8 mouse cellular contexts compared by ENCODE assay signal in genomic region chr14:7819446-7819845, GRCm38 (mm10). TPM values are rescaled to one million over a fixed set of nuclear protein-coding genes. Genes with fewer than 3 reads are reported as not detected.
DNase-seq lines count a peak whose midpoint lies in the region; ATAC-seq lines count a peak whose summit lies in the region.

No protein-coding gene starts in this region.

- no peaks in the 10 kb centered on the region for H3K9me3 ChIP-seq in midbrain, embryonic 15.5 days

- no peak for ATAC-seq in midbrain, embryonic 15.5 days (replicated peaks)
- ATAC-seq in erythroid progenitor cell, adult 5-6 weeks (replicated peaks; ENCODE audit: low FRiP score, poor library complexity, severe bottlenecking) = no peak

- peaks cover 31% of the 10 kb centered on the region for H3K4me1 ChIP-seq in midbrain, embryonic 15.5 days

- no peaks in the 10 kb centered on the region for H3K27me3 ChIP-seq in midbrain, embryonic 15.5 days (replicated peaks)

- WGBS in midbrain, embryonic 15.5 days = 83% methylated on average over 5 of the region's 5 CpGs

- DNase-seq in lung, adult 18-20 months = peak; percentile 20 to 63
- no peak for DNase-seq in lung, postnatal 14 days
- DNase-seq in heart, adult 9 months (ENCODE audit: low spot score in 2 of 2) = peak; percentile 59 to 75
- peak; percentile 53 for DNase-seq in kidney, postnatal 10 days
- no peak for DNase-seq in natural killer cell, adult 2 months (ENCODE audit: low spot score in 2 of 2)
- no peak for DNase-seq in cerebellum, adult 11 months

- peak overlapping the region; percentile 89 for H3K4me3 ChIP-seq in midbrain, embryonic 15.5 days

- no peaks in the 10 kb centered on the region for H3K36me3 ChIP-seq in midbrain, embryonic 15.5 days (replicated peaks)

- peak overlapping the region; percentile 90; the same call in 1 of the 2 replicates for H3K9ac ChIP-seq in midbrain, embryonic 15.5 days

- H3K27ac ChIP-seq in midbrain, embryonic 15.5 days = no peak overlapping the region

- peak overlapping the region; percentile 92 for H3K4me2 ChIP-seq in midbrain, embryonic 15.5 days

RNA-seq across cellular contexts. Expression of gene Flnb, which starts 1.7 kb away (rescaled TPM):
- 12.0 and 12.6 TPM in 2 replicates for polyA plus RNA-seq in midbrain, embryonic 15.5 days (2015; fragmentation: Nextera tagmentation; extraction: Ambion mirVana)
- total RNA-seq in erythroid progenitor cell, adult 5-6 weeks (2015; ENCODE audit: low replicate concordance) = 1.4 and 1.7 TPM in 2 replicates
- total RNA-seq in erythroid progenitor cell, adult 5-6 weeks (2017; ENCODE audit: low replicate concordance) = 0.64 and 1.2 TPM in 2 replicates

RNA-seq across cellular contexts. Expression of gene Gm26661, which starts 28.1 kb away (rescaled TPM):
- polyA plus RNA-seq in midbrain, embryonic 15.5 days (2015; fragmentation: Nextera tagmentation; extraction: Ambion mirVana) = not detected in 2 replicates
- total RNA-seq in erythroid progenitor cell, adult 5-6 weeks (2015; ENCODE audit: low replicate concordance) = not detected in 2 replicates
- not detected in 2 replicates for total RNA-seq in erythroid progenitor cell, adult 5-6 weeks (2017; ENCODE audit: low replicate concordance)

Comparison
In these comparisons a context has a peak if more than half of its experiments do, and no peak if none do; other contexts are left out.
1. DNase-seq: peak in lung, adult 18-20 months (2 of 2), heart, adult 9 months (2 of 2) and kidney, postnatal 10 days (single experiment); none in lung, postnatal 14 days (single experiment), natural killer cell, adult 2 months (0 of 2) and cerebellum, adult 11 months (single experiment).